Mouse (Mus musculus) left cerebral cortex, adult 18-20 months (tissue): Measurements from ENCODE around the gene Stpg1. TPM values are rescaled to one million over a fixed set of nuclear protein-coding genes. Genes with fewer than 3 reads are reported as not detected.

Experiments
- DNase-seq, 2 experiments: peaks; one replicate each; pipeline ENCODE4 v3.0.0; 2021 to 2022; ENCODE audit warnings: low spot score in 2 of 2, mixed read lengths in 1 of 2
- total RNA-seq, 2 experiments: library from RNA; stranded (reverse); gene quantifications; 2 replicates each; pipeline ENCODE4 v1.2.3; 2021

Gene Stpg1
- total RNA-seq, 2 experiments from 2014 or later = 1.0 to 1.8 TPM

DNA sequence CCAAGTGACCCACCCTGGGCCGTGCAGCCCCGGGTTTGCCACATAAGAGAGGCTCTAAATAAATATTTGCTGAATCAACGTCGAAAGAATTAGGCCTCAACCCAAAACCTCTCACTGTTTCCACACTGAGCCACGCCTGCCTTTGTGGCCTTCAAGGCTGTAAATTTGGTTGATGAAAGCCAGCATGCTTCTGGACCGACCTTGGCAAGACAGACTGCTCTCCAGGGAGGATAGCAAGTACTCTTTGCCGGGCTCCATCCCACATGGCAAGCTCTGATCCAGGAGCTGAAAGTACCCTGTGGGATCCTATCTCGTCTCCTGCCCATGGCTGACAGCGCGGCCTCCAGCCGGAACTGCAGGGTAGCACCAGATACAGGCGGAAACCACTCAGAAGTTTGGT lies 14.9 kb downstream of the Stpg1 start:
- DNase-seq = no peak

DNA sequence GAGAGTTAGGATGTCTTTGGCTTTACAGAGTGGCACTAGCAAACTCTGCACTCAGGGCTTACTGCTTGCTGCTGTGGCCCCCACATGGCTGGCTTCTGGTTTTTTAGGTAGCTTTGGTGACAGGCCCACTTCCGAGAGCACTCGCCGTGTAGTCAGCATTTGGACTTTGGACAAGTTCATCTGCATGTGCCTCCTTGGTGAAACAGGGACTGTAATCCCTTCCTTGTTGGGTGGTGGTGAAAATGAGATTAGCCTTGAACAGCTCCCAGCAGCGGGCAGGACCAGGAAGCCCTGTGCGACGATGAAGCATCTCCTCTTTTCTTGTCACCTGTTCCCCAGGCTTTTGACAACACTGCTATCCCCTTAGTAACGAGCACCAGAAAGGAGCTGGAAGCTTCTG lies 19.3 kb downstream of the Stpg1 start:
- no peak for DNase-seq

DNA sequence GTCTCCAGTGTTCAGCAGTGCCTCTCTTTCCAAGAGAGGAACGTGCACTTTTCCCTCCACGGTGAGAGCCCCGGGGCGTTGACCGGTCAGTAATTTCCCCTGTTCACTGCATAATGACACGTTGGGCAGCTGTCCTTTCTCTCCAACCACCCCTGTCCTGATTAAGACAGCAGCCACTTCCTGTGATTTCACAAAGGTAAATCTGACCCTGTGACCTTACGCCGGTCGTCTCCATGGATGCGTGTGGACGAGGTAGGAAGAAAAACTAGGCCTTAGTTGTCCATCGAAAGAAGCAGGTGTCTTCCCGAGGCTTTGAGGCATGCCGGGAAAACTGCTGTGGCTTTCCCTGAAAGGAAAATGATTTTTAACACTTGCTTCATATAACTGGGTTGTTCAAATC lies 20.3 kb downstream of the Stpg1 start:
- DNase-seq = no peak

DNA sequence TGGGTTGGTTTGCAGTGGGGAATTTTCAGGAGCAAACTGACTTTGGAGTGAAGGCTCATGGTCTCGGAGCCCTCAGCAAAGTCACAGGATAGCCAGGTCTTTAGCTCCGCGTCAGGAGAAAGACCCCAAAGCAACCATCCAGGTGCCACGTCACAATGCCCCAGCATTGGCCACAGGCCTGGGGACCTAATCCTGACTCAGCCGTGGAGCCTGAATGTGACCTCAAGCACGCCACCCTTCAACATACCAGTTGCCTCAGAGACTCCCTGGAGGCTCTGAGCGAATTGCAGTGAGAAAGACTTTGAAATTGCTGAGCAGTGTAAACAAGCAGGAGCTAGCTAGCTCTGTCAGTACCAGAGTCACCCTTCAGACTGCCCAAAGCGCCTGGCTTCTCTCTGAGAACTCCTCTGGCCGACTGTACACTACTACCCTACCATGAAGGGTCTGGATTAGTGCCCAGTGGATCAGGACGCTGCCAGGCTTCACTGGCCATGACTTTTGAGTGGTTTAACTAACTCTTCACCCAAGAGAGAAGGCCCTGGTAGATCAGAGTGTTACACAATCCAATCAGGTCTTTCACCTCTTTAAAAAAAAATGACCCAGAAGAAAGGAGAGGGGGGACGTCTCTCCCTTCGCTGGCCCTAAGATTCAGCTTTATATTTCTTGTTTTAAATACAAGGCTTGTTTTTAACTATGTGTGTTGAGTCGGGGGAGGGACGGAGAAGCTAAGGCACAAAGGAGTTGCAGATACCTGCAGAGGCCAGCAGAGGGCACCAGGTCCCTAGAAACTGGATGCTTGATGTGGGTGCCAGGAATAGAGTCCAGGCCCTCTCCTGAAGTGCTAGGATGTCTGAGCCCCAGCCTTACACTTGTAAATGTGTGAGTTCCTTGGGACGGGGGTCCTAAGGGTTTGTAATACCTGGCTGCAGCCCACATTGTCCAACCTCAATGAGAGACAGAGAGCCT lies 22.0 kb downstream of the Stpg1 start:
- DNase-seq = peak; percentile 15 to 42

DNA sequence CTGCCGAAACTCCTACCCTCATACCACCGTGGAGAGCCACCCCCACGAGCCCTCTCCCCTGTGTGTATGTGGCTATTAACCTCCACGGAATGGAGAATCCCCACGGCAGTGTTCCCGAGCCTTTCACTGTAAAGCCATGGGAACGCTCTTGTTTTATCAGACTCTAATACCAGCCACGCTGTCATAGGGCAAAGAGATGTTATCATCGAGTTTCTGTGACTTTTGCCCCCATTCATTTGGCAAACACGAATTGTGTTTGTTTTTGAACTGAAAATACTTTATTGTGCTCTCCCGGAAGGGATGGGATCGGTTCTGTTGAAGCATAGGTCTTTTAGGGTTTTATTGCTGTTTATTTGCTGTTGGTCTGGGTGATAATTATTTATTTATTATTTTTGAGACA lies 23.5 kb downstream of the Stpg1 start:
- no peak for DNase-seq

DNA sequence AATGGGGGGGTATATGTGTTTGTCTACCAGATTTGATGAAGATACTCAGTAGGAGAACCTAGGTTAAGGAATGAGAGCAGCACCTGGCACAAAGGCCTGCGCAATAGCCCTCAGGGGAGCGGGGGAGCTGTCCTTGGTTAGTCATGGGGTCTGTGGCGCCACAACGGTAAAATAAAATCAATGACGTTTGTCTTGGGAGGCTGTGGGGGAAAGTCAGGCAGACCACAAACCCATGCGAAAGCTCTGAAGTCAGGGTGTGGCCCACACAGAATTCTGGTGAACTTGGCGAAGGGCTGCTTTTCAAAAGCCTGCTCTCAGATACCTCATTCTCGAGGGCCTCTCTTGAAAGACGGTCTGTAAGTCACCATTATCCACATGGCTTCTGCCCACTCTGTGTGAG lies 25.8 kb downstream of the Stpg1 start:
- DNase-seq = no peak

DNA sequence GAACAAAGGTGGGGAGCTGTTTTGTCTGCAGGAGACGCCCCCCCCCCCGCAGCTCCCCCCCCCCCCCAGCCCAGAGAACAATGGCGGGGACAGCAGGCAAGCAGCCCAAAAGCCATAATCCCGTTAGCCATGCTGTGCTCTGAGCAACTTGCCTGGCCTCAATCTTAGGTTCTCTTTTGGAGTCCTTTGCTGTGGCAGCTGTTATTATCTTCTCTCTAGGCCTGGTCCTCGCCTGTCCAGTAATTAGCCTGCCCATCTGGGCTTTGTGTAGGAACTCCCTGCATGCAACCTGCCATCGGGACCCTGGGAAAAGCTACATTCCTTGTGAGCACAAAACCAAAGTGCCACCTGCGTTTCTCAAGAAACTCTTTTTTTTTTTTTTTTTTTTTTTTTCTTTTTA lies 29.3 kb downstream of the Stpg1 start:
- DNase-seq = no peak

DNA sequence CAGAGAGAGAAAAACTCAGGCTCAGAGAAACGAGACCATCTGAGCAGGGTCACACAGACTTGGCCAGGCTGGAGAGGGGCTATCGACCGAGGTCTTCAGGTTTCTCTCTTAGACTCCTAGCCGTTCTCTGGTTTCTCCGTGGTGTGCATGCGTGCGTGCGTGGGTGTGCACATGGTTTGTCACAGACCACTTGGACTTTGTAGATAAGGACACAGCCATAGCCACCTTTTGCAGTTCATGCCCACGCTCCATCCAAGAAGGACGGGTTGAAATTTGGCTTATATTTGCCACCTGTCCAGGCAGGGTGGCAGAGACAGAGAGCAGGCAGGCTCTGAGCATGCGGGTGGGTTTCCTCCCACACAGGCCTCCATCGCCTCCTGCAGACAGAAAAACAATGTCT lies 30.5 kb downstream of the Stpg1 start:
- no peak for DNase-seq

DNA sequence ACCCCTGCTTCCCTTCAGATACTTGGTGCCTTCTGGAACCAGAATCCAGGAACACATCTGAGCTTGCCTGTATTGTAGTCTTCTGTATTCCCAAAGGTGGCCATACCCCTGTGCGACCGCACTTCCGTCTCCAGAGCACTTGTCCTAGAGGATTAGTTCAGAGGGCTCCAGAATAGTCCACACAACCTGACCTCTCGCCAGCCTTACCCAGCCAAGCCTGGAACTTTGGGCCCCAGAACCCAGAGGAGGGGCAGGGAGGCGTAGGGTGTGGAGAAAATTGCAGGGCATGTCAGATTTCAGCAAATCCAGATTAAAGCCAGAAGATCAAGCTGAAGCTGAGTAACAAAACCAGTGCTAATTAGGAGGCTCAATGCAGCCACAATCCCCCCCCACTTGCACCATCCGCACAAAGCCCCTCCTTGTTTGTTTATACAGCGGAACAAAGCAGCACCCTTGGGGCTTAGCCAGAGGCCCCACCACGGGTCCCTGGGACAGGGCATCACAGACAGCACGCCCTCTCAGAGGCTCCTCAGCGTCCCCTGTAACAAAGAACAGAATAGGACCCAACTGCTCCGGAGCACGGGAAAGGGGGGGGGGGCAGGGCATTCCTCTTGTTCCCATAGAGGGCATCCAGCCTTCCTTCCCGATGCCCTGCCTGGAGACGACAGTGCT lies 31.6 kb downstream of the Stpg1 start:
- DNase-seq = no peak

DNA sequence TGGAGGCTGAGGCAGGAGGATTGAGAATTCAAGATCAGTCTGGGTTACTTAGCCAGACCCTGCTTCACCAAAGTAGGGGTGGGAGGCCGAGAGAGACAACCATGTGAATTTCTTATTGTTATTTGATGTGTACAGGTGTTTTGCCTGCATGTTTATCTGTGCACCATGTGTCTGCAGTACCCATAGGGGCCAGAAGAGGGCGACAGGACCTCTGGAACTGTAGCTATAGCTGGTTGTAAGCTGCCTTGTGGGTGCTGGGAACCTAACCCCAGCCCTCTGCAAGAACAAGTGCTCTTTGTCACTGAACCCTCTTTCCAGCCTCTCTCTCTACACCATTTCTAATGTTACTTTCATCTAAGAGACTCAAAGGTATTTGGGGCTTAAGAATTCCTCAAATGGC lies 35.7 kb downstream of the Stpg1 start:
- DNase-seq = no peak

DNA sequence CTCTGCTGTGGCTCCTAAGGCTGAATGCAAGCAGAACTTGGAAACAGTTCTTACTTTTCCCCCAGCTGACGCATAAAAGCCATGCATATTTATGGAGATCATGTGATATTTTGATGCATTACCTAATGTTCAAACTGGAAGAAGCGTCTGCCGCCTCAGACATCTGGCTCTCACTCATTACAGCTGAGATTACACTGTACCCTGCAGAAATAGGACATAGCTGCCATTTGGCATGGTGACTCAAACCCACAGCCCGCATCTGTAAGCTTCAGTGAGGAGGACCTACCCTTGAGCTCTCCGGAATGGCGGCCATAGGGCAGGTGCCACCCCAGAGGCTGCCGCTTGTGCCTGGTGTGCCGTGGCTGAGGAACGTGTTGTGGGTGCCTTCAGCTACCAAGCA lies 36.6 kb downstream of the Stpg1 start:
- peak; percentile 28 to 55 for DNase-seq

DNA sequence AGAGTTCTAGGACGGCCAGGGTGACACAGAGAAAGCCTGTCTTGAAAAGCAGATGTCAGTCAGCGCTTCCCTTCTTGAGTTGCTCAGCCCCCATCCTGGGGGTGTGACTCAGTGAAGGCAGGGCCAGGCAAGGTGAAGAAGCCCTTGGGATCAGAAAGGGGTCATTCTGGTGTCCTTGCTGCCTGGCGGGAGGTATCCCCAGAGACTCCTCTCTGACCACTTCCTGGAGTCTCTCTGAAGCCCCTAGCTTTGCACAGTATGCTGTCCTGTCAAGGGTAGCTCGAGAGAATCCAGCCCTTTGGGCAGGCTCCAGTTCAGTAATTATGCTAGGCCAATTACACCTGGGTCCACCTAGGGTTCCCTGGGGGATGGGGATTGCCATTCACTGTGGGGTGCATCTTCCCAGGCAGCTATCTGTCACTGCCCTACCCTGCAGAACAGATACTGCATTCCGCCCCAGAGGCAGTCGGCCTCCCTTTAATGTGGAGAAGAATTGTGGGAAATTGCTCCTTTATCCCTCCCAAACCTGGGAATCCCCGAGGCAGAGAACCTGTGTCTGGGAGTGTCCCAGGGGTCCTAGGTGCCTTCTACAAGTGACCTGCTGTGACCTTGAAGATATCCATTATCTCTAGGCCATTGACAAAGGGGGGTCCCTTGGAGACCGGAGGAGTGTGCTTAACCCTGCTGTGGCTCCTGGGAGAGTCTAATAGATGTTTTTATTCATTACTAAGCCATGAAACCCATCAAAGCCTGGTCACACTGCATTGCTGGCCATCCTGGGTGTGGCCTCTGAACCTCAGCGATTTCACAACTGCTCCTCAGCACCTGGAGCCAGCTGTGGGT lies 37.4 kb downstream of the Stpg1 start:
- DNase-seq = no peak

DNA sequence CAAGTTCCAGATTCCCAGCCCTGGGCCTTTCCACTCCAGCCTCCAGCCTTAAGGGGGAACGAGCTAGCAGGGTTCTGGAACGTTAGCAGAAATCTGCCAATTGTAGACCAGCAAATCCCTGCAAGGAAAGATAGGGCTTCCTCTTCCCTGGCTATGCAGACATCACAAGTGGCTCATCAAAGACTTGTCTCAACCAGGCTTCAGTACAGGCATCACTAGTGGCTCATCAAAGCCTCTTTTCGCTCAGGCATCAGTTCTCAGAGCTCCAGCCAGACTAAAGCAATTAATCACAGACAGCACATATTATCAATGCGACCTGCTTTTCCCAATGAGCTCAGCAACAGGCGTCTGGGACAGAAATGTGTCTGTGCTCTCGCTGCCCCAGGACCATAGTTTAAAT lies 38.4 kb downstream of the Stpg1 start:
- DNase-seq = no peak

DNA sequence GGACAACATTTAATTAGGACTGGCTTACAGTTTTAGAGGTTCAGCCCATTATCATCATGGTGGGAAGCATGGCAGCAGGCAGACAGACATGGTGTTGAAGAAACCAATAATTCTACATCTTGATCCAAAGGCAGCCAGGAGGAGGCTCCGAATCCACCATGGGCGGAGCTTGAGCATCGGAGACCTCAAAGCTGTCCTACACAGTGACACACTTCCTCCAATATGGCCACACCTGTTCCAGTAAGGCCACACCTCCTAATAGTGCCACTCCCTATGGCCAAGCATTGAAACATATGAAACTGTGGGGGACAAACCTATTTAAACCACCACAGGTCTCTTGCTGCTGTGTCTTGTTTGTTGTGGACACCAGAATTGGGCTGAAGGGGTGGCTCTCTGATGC lies 40.4 kb downstream of the Stpg1 start:
- no peak for DNase-seq

DNA sequence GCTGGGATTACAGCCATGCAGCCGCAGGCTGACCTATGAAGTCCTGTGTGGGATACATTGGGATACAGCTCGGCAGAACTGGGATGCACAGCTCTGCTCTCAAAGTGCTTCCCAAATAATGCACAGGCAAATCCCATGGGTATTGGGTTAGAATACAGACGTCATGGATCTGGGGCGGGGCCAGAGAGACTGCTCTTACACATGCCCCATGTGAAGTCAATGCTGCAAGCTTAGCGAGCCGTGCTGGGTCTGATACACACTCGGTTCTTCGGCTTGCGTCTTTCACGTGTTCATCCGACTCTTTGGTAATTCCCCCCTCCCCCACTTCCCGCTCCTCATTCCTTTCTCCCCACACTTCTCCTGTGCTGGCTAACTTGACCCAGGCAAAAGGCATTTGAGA lies 44.5 kb downstream of the Stpg1 start:
- no peak for DNase-seq

DNA sequence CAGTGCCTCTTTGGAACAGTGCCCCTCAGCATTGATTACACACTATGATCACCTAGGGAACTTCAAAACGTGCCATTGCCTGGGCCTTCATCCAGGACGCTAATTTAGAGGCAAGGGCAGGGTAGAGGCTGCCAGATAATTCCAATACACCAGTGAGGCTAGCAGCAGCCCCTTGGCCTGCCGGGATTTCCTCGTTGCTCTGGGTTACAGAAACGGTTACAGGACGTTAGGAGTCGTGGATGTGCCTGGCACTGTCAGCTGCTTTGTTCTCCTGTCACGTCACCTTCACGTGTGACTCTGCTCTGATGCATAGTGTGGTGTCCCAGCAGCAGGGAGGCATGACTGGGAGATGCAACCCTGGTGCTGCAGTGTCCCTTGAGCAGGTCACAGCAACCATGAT lies 45.5 kb downstream of the Stpg1 start:
- DNase-seq = no peak

DNA sequence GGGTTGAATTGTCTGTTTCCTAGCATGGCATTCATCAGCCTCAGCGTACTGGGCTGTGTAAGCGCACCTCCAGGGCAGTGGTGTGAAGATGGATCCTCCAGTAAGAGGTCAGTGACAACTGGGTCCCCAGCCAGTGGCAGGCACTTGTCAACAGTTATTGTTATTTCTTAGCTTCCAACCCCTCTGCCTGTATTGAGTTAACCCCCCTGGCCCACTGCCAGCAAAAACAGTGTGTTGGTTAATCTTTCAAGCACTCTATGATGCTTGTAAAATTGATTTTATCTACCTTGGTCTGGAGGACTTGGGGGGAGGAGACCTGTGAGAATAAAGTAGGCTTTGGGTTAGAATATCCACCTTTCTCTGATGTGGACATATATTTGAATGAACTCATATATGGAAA lies 49.7 kb downstream of the Stpg1 start:
- DNase-seq = no peak

DNA sequence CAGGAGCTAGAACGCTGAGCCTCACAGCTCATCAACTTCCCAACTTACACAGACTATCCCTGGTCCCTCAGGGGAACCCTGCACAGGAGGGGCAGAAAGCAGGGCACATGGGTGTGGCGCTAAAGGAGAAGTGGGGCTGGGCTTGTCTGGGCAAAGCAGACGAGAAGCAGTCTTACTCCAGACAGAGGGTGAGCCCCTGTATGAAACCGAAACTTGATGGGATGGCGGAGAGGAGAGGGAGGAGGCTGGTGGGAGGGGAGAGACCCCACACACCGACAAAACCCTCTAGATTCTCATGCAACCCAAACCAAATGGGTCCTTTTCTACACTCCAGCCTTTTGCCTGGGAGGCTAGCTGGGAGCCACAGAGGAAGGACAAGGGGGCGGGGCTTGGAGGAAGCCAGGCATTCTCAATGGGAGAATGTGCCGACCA lies 50.5 kb downstream of the Stpg1 start:
- DNase-seq = no peak

DNA sequence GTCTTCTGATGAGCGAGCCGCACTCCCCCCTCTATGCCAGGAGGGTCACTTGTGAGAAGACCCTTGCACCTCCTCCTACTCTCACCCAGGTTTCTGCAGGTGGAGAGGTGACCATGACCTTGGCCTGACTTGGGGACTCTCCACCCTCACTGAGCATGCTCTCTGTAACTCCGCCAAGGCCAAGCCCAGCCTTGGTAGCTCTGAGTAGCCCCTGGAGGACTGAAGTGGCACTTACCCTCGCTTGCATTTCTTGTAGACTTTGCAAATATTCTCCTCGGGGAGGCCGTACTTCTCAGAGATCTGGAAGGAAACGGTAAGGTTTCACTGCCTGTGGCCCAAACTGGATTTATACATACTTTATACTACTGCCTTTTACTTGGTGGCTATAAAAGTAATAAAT lies 51.4 kb downstream of the Stpg1 start:
- DNase-seq = no peak

DNA sequence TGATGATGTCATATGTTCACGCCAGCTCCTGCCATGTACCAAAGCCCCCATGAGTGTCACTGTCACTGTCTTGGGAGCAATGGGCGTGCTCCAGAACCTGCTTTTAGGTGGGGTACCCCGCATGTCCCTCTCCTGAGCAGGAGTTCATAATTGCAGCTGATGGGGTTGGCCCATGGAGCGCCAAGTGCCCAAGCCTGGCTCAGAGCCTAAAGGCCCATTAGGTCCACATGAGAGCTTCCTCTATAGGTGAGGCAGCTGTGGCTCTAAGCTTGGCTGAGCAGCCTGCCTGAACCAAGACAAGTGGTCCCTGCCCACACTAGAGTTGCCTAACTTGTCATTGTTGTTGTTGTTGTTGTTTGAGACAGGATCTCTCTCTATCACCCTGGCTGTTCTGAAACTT lies 52.2 kb downstream of the Stpg1 start:
- DNase-seq = no peak

DNA sequence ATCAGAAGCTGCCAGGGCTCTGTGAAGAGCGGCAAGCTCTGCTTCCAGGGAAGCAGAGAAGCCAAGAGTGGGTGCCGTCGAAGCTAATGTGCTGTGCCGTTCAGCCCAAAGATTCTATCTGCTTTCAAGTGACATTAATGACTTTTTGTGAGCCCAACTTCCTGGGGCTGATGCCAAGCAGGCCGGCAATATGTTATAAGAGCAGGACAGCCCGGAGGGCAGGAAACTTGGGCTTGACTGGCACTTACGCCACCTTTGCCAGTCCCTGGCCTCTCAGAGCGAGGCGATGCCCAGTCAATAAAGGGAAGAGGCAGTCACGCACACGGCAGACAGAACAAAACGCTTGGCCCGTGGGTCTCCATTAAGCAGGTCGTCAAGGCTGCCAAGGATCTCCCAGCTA lies 53.0 kb downstream of the Stpg1 start:
- DNase-seq = no peak

DNA sequence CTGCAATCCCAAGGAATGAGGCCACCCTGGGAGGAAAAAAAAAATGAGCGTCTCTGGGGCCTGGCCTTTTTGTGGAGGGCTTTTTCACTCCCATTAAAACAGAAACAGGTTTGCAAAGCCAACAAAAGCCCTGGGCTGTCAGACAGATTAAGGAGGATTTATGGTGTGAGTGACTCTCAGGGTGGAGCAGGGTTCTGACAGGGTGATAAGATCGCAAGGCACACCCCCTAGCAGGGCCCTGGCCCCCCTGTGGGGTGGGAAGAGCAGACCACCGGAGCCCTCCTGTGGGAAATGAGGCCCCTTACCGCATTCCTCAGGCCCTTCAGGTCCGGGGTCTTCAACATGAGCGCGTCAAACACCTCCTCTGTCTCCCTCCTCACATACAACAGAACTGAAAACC lies 53.5 kb downstream of the Stpg1 start:
- no peak for DNase-seq
